Mouse (Mus musculus) lung, embryonic 16.5 days (tissue): ENCODE data around the gene Cenpv. TPM values are rescaled to one million over a fixed set of nuclear protein-coding genes. Genes with fewer than 3 reads are reported as not detected.

ENCODE experiments used
- ATAC-seq: fragments of 200-750 bp; cut with Nextera tagmentation; 2 replicates; pipeline ENCODE4 v1.8.0; 2017; ENCODE audit warnings: low read depth, mild to moderate bottlenecking, moderate library complexity
- H3K27ac ChIP-seq: fragments of 300-500 bp; sonication (generic); 2 replicates; pipeline ENCODE4 v1.5.1; 2014; ENCODE audit warnings: mild to moderate bottlenecking, control low read depth, low read length
- H3K27me3 ChIP-seq: fragments of 300-500 bp; sonication (generic); 2 replicates; pipeline ENCODE4 v1.6.1; 2014; ENCODE audit warnings: low read depth, low read length, mixed read lengths; ENCODE audit not compliant: control insufficient read depth, insufficient read depth
- H3K36me3 ChIP-seq: fragments of 300-500 bp; sonication (generic); 2 replicates; pipeline ENCODE4 v1.6.1; 2014; ENCODE audit warnings: low read length; ENCODE audit not compliant: control insufficient read depth, insufficient read depth
- H3K4me1 ChIP-seq: fragments of 300-500 bp; sonication (generic); replicated peaks from 2 replicates; pipeline ENCODE4 v1.6.1; 2014; ENCODE audit warnings: low read length, mixed read lengths; ENCODE audit not compliant: control insufficient read depth, insufficient read depth
- H3K4me2 ChIP-seq: fragments of 300-500 bp; sonication (generic); 2 replicates; pipeline ENCODE4 v1.6.1; 2014; ENCODE audit warnings: low read depth, low read length, control low read depth
- H3K4me3 ChIP-seq: fragments of 300-500 bp; sonication (generic); 2 replicates; pipeline ENCODE4 v1.5.1; 2014; ENCODE audit warnings: mild to moderate bottlenecking, low read length, control low read depth
- H3K9ac ChIP-seq: fragments of 300-500 bp; sonication (generic); 2 replicates; pipeline ENCODE4 v1.6.1; 2014; ENCODE audit warnings: low read length, control low read depth
- H3K9me3 ChIP-seq: fragments of 300-500 bp; sonication (generic); 2 replicates; pipeline ENCODE4 v1.6.1; 2016; ENCODE audit warnings: low read length; ENCODE audit not compliant: control insufficient read depth
- WGBS: fragments of 180-500 bp; shearing (Covaris S2); extraction: QIAGEN DNeasy Blood & Tissue Kit; methylation state at CpG from one replicate; pipeline ENCODE4 v1.1.7; 2014; 5-methylcytosine and 5-hydroxymethylcytosine counted together
- polyA plus RNA-seq: library from polyadenylated mRNA; unstranded; fragments of >200 nt; fragmentation: Nextera tagmentation; extraction: Ambion mirVana; gene quantifications from 2 replicates; pipeline ENCODE4 v1.2.1, GENCODE M21; 2015

Cenpv gene
- polyA plus RNA-seq, 1 experiment from 2014 or later, result 9.0 TPM

GRCm38 (mm10) chr11:62549782-62550181 is 10.7 kb upstream of the Cenpv start:
- peak; percentile 21; the same call in 1 of the 2 replicates for ATAC-seq
- H3K27me3 ChIP-seq, result no peaks in the 10 kb centered on the region
- H3K4me1 ChIP-seq, result peaks cover 23% of the 10 kb centered on the region
- H3K4me2 ChIP-seq, result peak overlapping the region; percentile 89
- peak overlapping the region; percentile 96 for H3K27ac ChIP-seq
- no peaks in the 10 kb centered on the region for H3K9me3 ChIP-seq
- peak overlapping the region; percentile 88 for H3K9ac ChIP-seq
- peaks cover 15% of the 10 kb centered on the region; the same call in 1 of the 2 replicates for H3K36me3 ChIP-seq
- H3K4me3 ChIP-seq, result peak overlapping the region; percentile 70
- WGBS, result 8% methylated on average over 5 of the region's 5 CpGs

DNA sequence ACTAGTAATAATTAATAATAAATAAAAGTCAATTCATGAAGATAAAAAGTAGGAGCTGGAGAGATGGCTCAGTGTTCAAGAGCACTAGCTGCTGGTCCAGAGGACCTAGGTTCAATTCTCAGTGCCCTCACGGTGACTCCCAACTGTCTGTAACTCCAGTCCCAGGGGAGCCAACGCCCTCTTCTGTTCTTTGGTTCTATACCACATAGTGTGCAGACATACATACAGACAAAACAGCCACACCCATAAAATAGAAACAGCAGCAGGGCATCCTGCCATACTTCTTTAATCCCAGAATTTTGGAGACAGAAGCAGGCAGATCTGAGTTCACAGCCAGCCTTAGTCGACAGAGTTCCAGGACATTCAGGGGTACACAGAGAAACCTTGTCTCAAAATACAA is 4.9 kb upstream of the Cenpv start:
- no peak overlapping the region for H3K4me2 ChIP-seq
- no peak for ATAC-seq
- H3K9me3 ChIP-seq, result no peaks in the 10 kb centered on the region
- H3K4me3 ChIP-seq, result no peak overlapping the region
- peaks cover 12% of the 10 kb centered on the region; the same call in 1 of the 2 replicates for H3K27me3 ChIP-seq
- WGBS, result 82% methylated on average over 3 of the region's 3 CpGs
- H3K36me3 ChIP-seq, result no peaks in the 10 kb centered on the region
- H3K27ac ChIP-seq, result no peak overlapping the region
- H3K4me1 ChIP-seq, result peaks cover 5% of the 10 kb centered on the region
- no peak overlapping the region for H3K9ac ChIP-seq

- no peaks in the 10 kb centered on the region for H3K9me3 ChIP-seq
- H3K9ac ChIP-seq, result no peak overlapping the region
- no peak overlapping the region for H3K4me3 ChIP-seq
- no peaks in the 10 kb centered on the region for H3K36me3 ChIP-seq
- peaks cover 14% of the 10 kb centered on the region; the same call in 1 of the 2 replicates for H3K27me3 ChIP-seq
- no peak overlapping the region for H3K4me2 ChIP-seq
- H3K27ac ChIP-seq, result no peak overlapping the region
- 77% methylated on average over 8 of the region's 8 CpGs for WGBS
- H3K4me1 ChIP-seq, result peaks cover 7% of the 10 kb centered on the region
- ATAC-seq, result no peak
Observed at GRCm38 (mm10) chr11:62541581-62541980, 2.5 kb upstream of the Cenpv start.

DNA sequence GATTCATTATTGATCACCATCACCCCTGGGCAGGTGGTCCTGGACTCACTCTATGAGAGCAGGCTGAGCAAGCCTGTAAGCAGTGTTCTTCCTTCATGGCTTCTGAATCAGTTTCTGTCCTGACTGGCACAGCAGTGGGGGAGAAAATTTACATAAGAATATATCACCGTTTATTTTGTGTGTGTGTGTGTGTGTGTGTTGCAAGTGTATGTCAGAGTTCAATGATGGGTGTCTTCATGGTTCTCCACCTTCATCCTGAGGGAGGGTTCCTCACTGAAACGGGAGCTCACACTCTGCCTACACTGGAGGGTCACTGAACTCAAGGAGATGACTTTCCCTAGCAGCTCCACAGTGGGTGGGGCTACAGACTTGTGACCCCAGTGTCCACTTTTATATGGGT is 1.9 kb upstream of the Cenpv start:
- no peak overlapping the region for H3K4me3 ChIP-seq
- ATAC-seq, result no peak
- H3K27ac ChIP-seq, result no peak overlapping the region
- peaks cover 14% of the 10 kb centered on the region; the same call in 1 of the 2 replicates for H3K27me3 ChIP-seq
- H3K36me3 ChIP-seq, result no peaks in the 10 kb centered on the region
- no peaks in the 10 kb centered on the region for H3K9me3 ChIP-seq
- WGBS, result 47% methylated on average over 2 of the region's 2 CpGs
- no peak overlapping the region for H3K4me2 ChIP-seq
- H3K4me1 ChIP-seq, result peaks cover 7% of the 10 kb centered on the region
- no peak overlapping the region for H3K9ac ChIP-seq

- Histone ChIP-seq H3K27ac (no peak overlapping the region), H3K9ac (no peak overlapping the region), H3K9me3 (no peaks in the 10 kb centered on the region), H3K27me3 (peaks cover 14% of the 10 kb centered on the region; the same call in 1 of the 2 replicates), H3K4me1 (peaks cover 7% of the 10 kb centered on the region), H3K4me2 (no peak overlapping the region), H3K36me3 (no peaks in the 10 kb centered on the region), H3K4me3 (no peak overlapping the region)
- no peak for ATAC-seq
- 74% methylated on average over 7 of the region's 7 CpGs for WGBS
Observed at GRCm38 (mm10) chr11:62540167-62540566, 1.1 kb upstream of the Cenpv start.

DNA sequence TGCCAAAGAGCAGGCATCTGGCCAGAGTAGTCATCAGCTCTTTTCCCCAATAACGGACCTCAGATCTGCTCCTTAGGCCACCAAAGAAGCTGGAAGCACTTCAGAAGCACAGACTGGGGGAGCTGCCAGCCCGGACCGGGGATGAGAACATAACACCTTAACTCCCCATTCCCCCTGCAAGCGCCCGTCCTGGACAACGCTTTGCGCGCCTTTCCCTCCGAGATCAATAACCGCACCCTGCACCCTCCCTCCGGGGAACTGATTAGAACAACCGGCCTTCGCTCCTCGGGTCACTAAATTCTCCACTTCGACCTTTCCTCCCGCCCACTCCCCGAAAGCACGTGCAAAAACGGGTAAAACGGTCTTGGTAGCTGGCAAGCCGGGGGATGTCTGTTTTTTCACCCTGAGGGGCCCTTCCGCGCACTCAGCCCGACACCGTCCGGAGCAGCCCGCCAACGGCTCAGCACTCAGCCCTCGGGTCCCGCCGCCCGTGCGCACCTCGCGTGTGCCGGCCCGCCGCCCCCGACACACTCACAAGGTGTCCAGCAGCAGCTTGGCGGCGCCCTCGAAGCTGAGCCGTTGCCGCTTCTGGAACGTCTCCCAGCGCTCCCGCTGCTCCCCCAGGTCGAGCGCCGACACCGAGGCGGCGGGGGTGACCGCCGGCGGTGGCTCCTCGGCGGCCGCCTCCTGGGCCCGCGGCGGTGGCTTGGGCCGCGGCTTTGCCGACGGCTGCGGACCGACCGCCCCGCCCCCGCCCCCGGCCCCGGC is 556 bp downstream of the Cenpv start:
- H3K27ac ChIP-seq, result no peak overlapping the region
- peaks cover 14% of the 10 kb centered on the region; the same call in 1 of the 2 replicates for H3K27me3 ChIP-seq
- peak overlapping the region; percentile 99 for H3K4me2 ChIP-seq
- H3K9me3 ChIP-seq, result no peaks in the 10 kb centered on the region
- no peaks in the 10 kb centered on the region for H3K36me3 ChIP-seq
- ATAC-seq, result peak; percentile 83
- peak overlapping the region; percentile 78 for H3K4me3 ChIP-seq
- under 1% methylated on average over 30 of the region's 73 CpGs for WGBS
- H3K4me1 ChIP-seq, result peaks cover 7% of the 10 kb centered on the region
- H3K9ac ChIP-seq, result peak overlapping the region; percentile 82

DNA sequence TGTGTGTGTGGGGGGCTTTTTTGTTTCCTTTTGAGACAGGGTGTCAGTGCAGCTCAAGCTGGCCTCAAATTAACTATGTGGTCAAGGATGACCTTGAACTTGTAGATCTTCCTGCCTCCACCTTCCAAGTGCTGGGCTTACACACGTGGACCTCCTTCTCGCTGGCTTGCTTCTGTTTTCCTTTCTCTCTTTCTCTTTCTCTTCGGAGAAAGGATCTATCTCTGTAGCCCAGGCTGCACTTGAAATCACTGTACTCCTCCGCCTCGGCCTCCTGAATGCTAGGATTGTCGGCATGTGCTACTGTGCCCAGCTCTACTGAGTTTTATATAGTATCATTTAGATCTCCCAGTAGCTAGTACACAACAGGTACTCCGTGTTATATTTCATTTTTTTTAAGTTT is 1.5 kb downstream of the Cenpv start:
- 45% methylated on average over 7 of the region's 7 CpGs for WGBS
- peaks cover 7% of the 10 kb centered on the region for H3K4me1 ChIP-seq
- no peak overlapping the region for H3K9ac ChIP-seq
- no peak overlapping the region for H3K27ac ChIP-seq
- H3K36me3 ChIP-seq, result no peaks in the 10 kb centered on the region
- H3K9me3 ChIP-seq, result no peaks in the 10 kb centered on the region
- ATAC-seq, result no peak
- H3K4me2 ChIP-seq, result no peak overlapping the region
- H3K27me3 ChIP-seq, result peaks cover 14% of the 10 kb centered on the region; the same call in 1 of the 2 replicates
- no peak overlapping the region for H3K4me3 ChIP-seq

GRCm38 (mm10) chr11:62537089-62537488 is 2.0 kb downstream of the Cenpv start:
- no peak overlapping the region for H3K4me2 ChIP-seq
- peaks cover 7% of the 10 kb centered on the region for H3K4me1 ChIP-seq
- peaks cover 14% of the 10 kb centered on the region; the same call in 1 of the 2 replicates for H3K27me3 ChIP-seq
- H3K4me3 ChIP-seq, result no peak overlapping the region
- ATAC-seq, result no peak
- H3K36me3 ChIP-seq, result no peaks in the 10 kb centered on the region
- WGBS, result 89% methylated on average over 8 of the region's 8 CpGs
- no peak overlapping the region for H3K27ac ChIP-seq
- H3K9ac ChIP-seq, result no peak overlapping the region
- H3K9me3 ChIP-seq, result no peaks in the 10 kb centered on the region

- no peaks in the 10 kb centered on the region for H3K27me3 ChIP-seq
- 43% methylated on average over 2 of the region's 2 CpGs for WGBS
- H3K4me1 ChIP-seq, result no peaks in the 10 kb centered on the region
- H3K36me3 ChIP-seq, result no peaks in the 10 kb centered on the region
- no peak overlapping the region for H3K27ac ChIP-seq
- no peak for ATAC-seq
- H3K9ac ChIP-seq, result no peak overlapping the region
- H3K9me3 ChIP-seq, result no peaks in the 10 kb centered on the region
- H3K4me3 ChIP-seq, result no peak overlapping the region
- no peak overlapping the region for H3K4me2 ChIP-seq
Observed at GRCm38 (mm10) chr11:62522283-62522682, 16.8 kb downstream of the Cenpv start.
